Mouse (Mus musculus): Measurements from ENCODE around the gene Ppp1r3c.

DNA sequence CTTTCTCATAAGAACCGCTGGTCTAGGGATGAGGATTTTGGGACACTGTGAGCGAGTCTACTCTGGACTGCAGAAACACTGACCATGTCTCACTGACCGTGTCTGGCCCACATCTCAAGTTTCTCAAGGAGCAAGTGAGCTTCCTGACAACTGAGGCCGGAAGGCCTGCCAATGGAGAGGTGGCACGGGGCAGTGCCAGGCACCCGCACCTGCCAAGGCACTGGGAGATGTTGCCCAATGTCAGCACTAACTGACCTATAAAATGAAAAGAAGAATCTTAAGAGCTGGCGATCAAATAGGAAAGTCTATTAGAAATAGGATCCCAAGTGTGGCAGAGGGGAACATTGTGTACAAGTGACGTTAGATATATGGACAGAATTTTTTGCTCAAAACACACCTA lies 39.1 kb upstream of the Ppp1r3c start:
- TF ChIP-seq GATA1 (IDR thresholded peaks at IDR 0.05; ENCODE audit: low read length) (no peak), TAL1 (IDR thresholded peaks at IDR 0.05; ENCODE audit: low read length) (no peak)
